Mouse (Mus musculus) bone marrow, adult 2 months (tissue): Measurements from ENCODE around the gene Fxyd5.

Experiments
- CTCF ChIP-seq: fragments of 200-500 bp; IDR thresholded peaks from 2 replicates; pipeline ENCODE4 v1.5.1; 2011; ENCODE audit warnings: low read length, control low read depth; ENCODE audit not compliant: control insufficient read depth, insufficient read depth
- POLR2A ChIP-seq: fragments of 200-500 bp; IDR thresholded peaks from 2 replicates; pipeline ENCODE4 v1.6.1; 2011; ENCODE audit warnings: low read depth, mild to moderate bottlenecking, control low read depth, low read length, borderline replicate concordance; ENCODE audit not compliant: control insufficient read depth

GRCm38 (mm10) chr7:31049135-31049845, 7.0 kb upstream of the Fxyd5 start:
- TF ChIP-seq CTCF: no peak
- no peak for TF ChIP-seq POLR2A
